Mouse (Mus musculus) midbrain, embryonic 16.5 days (tissue): ENCODE data around the gene H2-M5. TPM values are rescaled to one million over a fixed set of nuclear protein-coding genes. Genes with fewer than 3 reads are reported as not detected.

Experiments used
- ATAC-seq: fragments of 200-750 bp; cut with Nextera tagmentation; 2 replicates; pipeline ENCODE4 v1.8.0; 2017; ENCODE audit warnings: moderate TSS enrichment
- H3K27ac ChIP-seq: fragments of 300-500 bp; sonication (generic); 2 replicates; pipeline ENCODE4 v1.5.1; 2014; ENCODE audit warnings: mild to moderate bottlenecking, low read length, mixed read lengths
- H3K27me3 ChIP-seq: fragments of 300-500 bp; sonication (generic); 2 replicates; pipeline ENCODE4 v1.6.1; 2014; ENCODE audit warnings: low read depth, low read length, mixed read lengths; ENCODE audit not compliant: control insufficient read depth, insufficient read depth
- H3K36me3 ChIP-seq: fragments of 300-500 bp; sonication (generic); 2 replicates; pipeline ENCODE4 v1.6.1; 2014; ENCODE audit warnings: mild to moderate bottlenecking, low read length, moderate library complexity, mixed read lengths; ENCODE audit not compliant: control insufficient read depth, insufficient read depth
- H3K4me1 ChIP-seq: fragments of 300-500 bp; sonication (generic); 2 replicates; pipeline ENCODE4 v1.6.1; 2014; ENCODE audit warnings: mild to moderate bottlenecking, low read length, mixed read lengths; ENCODE audit not compliant: control insufficient read depth, insufficient read depth
- H3K4me2 ChIP-seq: fragments of 300-500 bp; sonication (generic); 2 replicates; pipeline ENCODE4 v1.6.1; 2014; ENCODE audit warnings: mild to moderate bottlenecking, low read length, mixed read lengths
- H3K4me3 ChIP-seq: fragments of 300-500 bp; sonication (generic); 2 replicates; pipeline ENCODE4 v1.5.1; 2014; ENCODE audit warnings: low read depth, mild to moderate bottlenecking, low read length, moderate library complexity, mixed read lengths
- H3K9ac ChIP-seq: fragments of 300-500 bp; sonication (generic); 2 replicates; pipeline ENCODE4 v1.6.1; 2014; ENCODE audit warnings: low read depth, low read length, mixed read lengths
- H3K9me3 ChIP-seq: fragments of 300-500 bp; sonication (generic); replicated peaks from 2 replicates; pipeline ENCODE4 v1.6.1; 2014; ENCODE audit warnings: mild to moderate bottlenecking, low read length, mixed read lengths; ENCODE audit not compliant: control insufficient read depth, poor library complexity, severe bottlenecking
- WGBS: fragments of 180-500 bp; shearing (Covaris S2); extraction: QIAGEN DNeasy Blood & Tissue Kit; methylation state at CpG from one replicate; pipeline ENCODE4 v1.1.7; 2014; 5-methylcytosine and 5-hydroxymethylcytosine counted together
- polyA plus RNA-seq: library from polyadenylated mRNA; unstranded; fragments of >200 nt; fragmentation: Nextera tagmentation; extraction: Ambion mirVana; gene quantifications from 2 replicates; pipeline ENCODE4 v1.2.1, GENCODE M21; 2015

Gene H2-M5
- polyA plus RNA-seq, 1 experiment from 2014 or later, result 2.9 TPM

DNA sequence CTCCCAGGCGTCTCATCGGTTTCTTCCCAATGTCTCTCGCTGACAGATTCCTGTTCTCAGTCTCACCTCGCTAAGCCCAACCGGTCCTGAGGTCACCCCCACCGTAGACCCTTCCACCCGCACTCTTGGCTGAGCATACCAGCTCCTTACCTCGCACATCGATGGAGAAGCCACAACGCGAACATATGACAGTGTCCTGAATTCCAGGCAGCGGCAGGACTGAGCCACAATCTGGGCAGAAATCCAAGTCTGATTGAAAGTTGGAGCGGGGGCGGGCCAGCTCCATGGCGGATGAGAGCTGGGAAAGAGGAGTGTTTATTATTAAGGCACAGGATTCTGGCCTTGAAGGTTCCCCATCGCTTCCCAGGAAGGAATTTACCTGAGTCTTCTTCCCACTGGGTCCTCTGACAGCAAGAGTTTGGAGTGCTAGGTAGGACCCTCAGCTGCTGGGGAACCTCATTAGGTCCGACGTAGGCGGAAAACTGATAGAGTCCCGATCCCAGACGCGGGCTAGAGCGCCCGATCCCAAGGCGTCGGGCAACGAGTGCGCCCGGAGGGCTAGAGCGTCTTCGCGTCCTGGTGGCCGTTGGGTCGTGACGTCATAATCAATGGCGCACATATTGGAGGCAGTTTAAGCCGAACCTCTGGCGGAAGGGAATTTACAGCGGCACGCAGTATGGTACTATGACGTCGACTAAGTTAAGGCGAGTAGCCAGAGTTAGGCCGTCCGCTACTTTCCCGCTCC lies 31.2 kb downstream of the H2-M5 start, which contains the start of the genes Znrd1 and Znrd1as:
Gene Znrd1 (minus strand): TSS at position 561 of the 745 bp plus-strand sequence.
Gene Znrd1as (plus strand): TSS at position 594 of the 745 bp plus-strand sequence.
- under 1% methylated on average over 46 of the region's 46 CpGs for WGBS
- H3K4me2 ChIP-seq, result peak within 1 kb of the TSS; percentile 85

DNA sequence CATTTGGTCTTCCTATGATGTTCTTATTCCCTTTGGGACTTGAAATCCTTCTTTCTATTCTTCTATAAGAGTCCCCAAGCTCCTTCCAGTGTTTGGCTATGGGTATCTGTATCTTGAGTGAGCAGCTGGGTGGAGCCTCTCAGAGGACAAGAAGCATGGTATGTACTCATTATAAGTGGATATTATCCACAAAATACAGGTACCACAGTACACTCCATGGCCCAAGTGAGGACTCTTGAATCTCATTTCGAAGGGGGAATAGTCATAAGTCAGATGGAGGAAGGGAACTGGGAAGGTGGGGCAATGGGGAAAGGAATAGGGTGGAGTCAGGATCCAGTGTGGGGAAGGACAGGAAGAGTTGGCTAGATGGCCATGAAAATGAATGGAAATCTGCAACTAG lies 36.3 kb downstream of the H2-M5 start:
- Histone ChIP-seq H3K36me3 (peaks cover 5% of the 10 kb centered on the region; the same call in 1 of the 2 replicates), H3K9me3 (no peaks in the 10 kb centered on the region), H3K4me3 (no peak overlapping the region), H3K27me3 (no peaks in the 10 kb centered on the region), H3K4me2 (no peak overlapping the region), H3K9ac (no peak overlapping the region), H3K4me1 (peaks cover 16% of the 10 kb centered on the region), H3K27ac (no peak overlapping the region)
- ATAC-seq, result no peak
- 97% methylated on average over 1 of the region's 1 CpGs for WGBS

More for the DNA sequence above, 31.2 kb downstream of the H2-M5 start, which contains the start of the genes Znrd1 and Znrd1as:
- no peaks in the 10 kb centered on the region for H3K9me3 ChIP-seq
- H3K9ac ChIP-seq, result peak within 1 kb of the TSS; percentile 78
- peak; percentile 97 for ATAC-seq
- H3K27ac ChIP-seq, result peak within 1 kb of the TSS; percentile 78
- H3K27me3 ChIP-seq, result no peaks in the 10 kb centered on the region
- H3K4me1 ChIP-seq, result peaks cover 13% of the 10 kb centered on the region
- peak within 1 kb of the TSS; percentile 74 for H3K4me3 ChIP-seq
- no peaks in the 10 kb centered on the region for H3K36me3 ChIP-seq

DNA sequence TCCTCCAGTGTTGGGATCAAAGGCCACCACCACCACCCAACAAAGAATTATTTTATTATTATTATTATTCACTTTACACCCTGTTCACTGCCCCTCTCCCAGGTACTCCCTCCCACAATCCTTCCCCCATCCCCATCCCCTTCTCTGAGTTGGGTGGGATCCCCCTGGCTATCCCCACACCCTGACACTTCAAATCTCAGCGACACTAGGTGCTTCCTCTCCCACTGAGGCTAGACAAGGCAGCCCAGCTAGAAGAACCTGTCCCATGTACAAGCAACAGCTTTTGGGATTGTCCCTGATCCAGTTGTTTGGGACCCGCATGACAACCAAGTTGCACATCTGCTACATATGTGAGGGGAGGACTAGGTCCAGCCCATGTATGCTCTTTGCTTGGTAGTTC lies 36.7 kb downstream of the H2-M5 start:
- H3K9ac ChIP-seq, result no peak overlapping the region
- H3K9me3 ChIP-seq, result no peaks in the 10 kb centered on the region
- H3K4me1 ChIP-seq, result peaks cover 14% of the 10 kb centered on the region
- ATAC-seq, result no peak
- no peak overlapping the region for H3K27ac ChIP-seq
- H3K4me3 ChIP-seq, result no peak overlapping the region
- no peaks in the 10 kb centered on the region for H3K27me3 ChIP-seq
- H3K36me3 ChIP-seq, result peaks cover 5% of the 10 kb centered on the region; the same call in 1 of the 2 replicates
- WGBS, result 94% methylated on average over 2 of the region's 2 CpGs
- no peak overlapping the region for H3K4me2 ChIP-seq

DNA sequence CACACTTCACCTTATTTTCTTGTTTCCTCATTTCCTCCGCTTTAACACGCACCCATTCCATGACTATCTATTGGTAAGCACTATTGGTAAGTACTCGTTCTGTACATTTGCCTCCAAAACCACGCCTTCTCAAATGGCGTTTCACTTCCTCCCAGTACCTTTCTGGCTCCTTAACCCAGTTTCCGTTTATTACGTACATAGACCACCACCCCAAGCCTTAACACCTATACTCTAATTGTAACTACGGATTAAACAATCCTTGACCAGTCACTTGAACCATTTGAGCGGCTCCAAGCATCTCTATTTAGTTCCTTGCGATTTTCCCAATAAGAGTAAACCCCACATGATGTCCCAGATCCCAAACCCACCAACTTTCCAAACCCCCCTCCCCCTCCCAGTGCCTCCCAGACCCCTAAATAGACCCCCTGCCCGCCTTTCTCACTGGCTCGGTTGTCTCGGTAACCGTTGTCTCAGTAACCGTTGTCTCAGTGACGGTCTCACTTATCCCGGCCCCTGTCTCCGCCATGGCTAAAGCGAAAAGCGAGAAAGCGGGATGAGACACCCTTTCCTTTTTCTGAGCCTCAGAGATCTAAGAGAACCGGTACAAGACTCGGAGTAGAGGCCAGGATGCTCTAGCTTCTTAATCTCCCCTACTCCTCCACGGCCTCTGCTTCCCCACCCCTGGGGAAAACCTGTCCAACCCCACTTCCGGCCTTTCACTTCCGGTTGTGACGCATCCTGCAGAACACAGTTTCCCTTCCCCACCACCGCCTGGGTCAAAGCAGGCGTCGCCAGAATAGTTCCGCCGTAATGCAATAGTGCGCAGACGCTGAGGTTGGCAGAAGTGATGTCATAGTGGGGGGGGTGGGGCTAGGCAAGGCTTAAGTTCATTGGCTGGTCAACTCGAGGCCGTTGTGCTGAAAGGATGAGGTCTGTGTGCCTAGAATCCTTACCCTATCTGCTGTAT lies 38.1 kb downstream of the H2-M5 start, which contains the start of gene Ppp1r11:
Gene Ppp1r11 (minus strand): TSS at position 761 of the 967 bp plus-strand sequence.
- peak; percentile 95 for ATAC-seq
- WGBS, result 2% methylated on average over 36 of the region's 36 CpGs
- Histone ChIP-seq H3K4me1 (peaks cover 15% of the 10 kb centered on the region), H3K36me3 (peaks cover 5% of the 10 kb centered on the region; the same call in 1 of the 2 replicates), H3K9ac (peak within 1 kb of the TSS; percentile 76), H3K27me3 (no peaks in the 10 kb centered on the region), H3K27ac (peak within 1 kb of the TSS; percentile 87), H3K4me3 (peak within 1 kb of the TSS; percentile 66), H3K9me3 (no peaks in the 10 kb centered on the region), H3K4me2 (peak within 1 kb of the TSS; percentile 91)

DNA sequence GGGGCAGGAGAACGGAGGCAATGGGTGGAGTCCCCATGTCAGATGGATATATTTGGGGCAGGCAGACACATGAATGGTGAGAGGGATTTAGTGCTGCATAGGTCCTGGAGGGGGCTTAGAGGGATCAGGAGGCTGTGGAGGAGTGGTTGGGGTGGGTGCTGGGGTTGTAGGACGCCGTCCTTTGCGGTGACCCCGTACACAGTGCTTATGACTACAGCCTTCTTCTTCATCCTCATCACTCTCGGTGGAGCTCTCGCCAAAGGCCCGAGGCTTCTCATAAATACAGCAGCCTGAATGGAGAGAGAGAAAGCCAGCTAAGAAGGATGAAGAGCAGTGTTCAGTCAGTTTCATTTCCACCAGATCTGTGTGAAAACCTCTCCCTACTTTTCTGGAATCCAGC lies 40.1 kb downstream of the H2-M5 start:
- no peak for ATAC-seq
- H3K4me1 ChIP-seq, result peaks cover 22% of the 10 kb centered on the region
- no peak overlapping the region for H3K27ac ChIP-seq
- H3K4me2 ChIP-seq, result no peak overlapping the region
- H3K4me3 ChIP-seq, result no peak overlapping the region
- H3K36me3 ChIP-seq, result peaks cover 5% of the 10 kb centered on the region; the same call in 1 of the 2 replicates
- H3K27me3 ChIP-seq, result peaks cover 7% of the 10 kb centered on the region
- H3K9me3 ChIP-seq, result no peaks in the 10 kb centered on the region
- 92% methylated on average over 8 of the region's 8 CpGs for WGBS
- H3K9ac ChIP-seq, result no peak overlapping the region

DNA sequence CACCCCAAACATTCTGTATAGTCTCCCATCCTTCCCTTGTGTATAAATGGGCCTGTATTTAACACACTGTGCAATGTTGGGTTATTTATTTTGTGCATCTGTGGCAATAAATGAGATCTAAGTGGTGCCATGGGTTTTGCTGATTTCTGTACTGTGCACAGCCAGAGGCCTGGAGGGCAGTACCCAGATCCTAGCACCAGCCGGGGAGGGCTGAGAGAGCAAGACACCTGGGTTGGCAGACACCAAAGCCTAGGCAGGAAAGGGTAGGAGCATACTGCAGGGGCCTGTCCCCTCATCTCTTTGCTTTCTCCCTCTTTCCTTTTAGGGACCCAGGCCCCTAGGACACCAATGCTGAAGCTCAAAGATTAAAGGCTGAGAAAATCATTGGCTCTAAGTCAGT lies 41.1 kb downstream of the H2-M5 start:
- Histone ChIP-seq H3K36me3 (peaks cover 5% of the 10 kb centered on the region; the same call in 1 of the 2 replicates), H3K27me3 (peaks cover 9% of the 10 kb centered on the region), H3K9ac (no peak overlapping the region), H3K4me3 (no peak overlapping the region), H3K9me3 (no peaks in the 10 kb centered on the region), H3K27ac (no peak overlapping the region), H3K4me2 (no peak overlapping the region), H3K4me1 (peaks cover 22% of the 10 kb centered on the region)
- WGBS, result 81% methylated on average over 1 of the region's 1 CpGs
- no peak for ATAC-seq

DNA sequence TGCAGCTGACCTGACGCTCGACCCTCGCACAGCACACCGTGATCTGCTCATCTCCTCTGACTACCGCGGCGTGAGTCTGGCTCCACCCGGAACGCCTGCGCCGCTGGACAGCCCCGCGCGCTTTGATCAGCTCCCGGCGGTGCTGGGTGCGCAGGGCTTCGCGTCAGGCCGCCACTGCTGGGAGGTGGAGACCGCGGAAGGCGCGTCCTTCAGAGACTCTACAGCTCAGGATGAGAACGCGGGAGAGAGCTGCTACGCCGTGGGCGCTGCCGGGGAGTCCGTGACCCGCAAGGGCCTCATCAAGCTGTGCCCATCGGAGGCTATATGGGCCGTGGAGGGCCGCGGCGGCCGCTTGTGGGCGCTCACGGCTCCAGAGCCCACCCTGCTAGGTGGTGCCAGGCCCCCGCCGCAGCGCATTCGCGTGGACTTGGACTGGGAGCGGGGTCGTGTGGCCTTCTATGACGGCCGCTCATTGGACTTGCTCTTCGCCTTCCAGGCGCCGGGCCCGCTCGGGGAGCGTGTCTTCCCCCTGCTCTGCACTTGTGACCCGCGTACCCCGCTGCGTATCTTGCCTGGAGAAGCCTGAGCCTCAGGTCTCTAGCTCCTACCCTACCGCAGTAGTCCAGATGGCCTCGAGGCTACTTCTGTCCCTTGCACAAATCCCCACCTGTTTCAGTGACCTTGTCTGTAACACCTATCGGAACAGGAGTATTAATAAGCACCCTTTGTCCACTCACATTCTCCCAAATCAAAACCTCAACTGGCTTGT lies 42.1 kb downstream of the H2-M5 start:
- Histone ChIP-seq H3K27me3 (peaks cover 14% of the 10 kb centered on the region), H3K4me3 (peak overlapping the region; percentile 55), H3K4me2 (peak overlapping the region; percentile 86), H3K9ac (peak overlapping the region; percentile 80), H3K9me3 (no peaks in the 10 kb centered on the region), H3K4me1 (peaks cover 27% of the 10 kb centered on the region), H3K27ac (peak overlapping the region; percentile 79), H3K36me3 (peaks cover 5% of the 10 kb centered on the region; the same call in 1 of the 2 replicates)
- WGBS, result under 1% methylated on average over 62 of the region's 62 CpGs
- peak; percentile 63 for ATAC-seq

DNA sequence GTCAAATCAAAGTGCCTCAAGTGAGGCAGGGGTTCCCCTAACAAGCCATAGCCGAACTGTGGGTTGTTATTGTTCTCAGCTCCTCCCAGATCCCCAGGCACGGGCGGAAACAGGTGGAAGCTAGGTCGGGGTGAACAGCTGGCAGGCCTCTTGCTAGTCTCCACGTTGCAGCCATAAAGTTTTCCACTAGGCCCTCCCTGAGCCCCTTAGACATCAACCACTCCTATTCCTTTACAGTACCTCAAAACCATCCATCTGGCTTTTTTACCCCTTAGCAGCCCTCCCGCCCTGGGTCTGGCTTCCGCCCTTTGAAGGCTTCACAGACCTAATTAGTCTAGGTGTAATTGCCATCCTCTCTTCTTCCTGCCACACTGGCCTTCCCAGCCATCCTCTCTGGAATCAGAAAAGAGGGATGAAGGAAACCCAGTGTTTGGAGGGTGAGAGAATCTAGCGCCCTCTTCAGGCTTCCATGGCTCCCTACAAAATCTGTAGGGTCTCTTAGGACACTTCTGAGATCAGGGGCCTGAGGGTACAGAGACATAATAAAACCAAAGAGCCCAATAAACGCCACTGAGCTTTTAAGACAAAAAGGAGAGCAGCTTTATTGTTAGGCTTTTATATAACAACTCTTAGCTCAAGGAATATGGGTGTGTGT lies 45.1 kb downstream of the H2-M5 start:
- peaks cover 17% of the 10 kb centered on the region for H3K4me1 ChIP-seq
- H3K4me3 ChIP-seq, result no peak overlapping the region
- peaks cover 23% of the 10 kb centered on the region for H3K27me3 ChIP-seq
- peaks cover 4% of the 10 kb centered on the region; the same call in 1 of the 2 replicates for H3K36me3 ChIP-seq
- no peak for ATAC-seq
- WGBS, result 23% methylated on average over 9 of the region's 9 CpGs
- H3K9ac ChIP-seq, result no peak overlapping the region
- no peaks in the 10 kb centered on the region for H3K9me3 ChIP-seq
- H3K4me2 ChIP-seq, result no peak overlapping the region
- H3K27ac ChIP-seq, result no peak overlapping the region
